Mouse (Mus musculus) heart, embryonic 11.5 days (tissue): Measurements from ENCODE around the gene Bpifb9a. TPM values are rescaled to one million over a fixed set of nuclear protein-coding genes. Genes with fewer than 3 reads are reported as not detected.
A peak's percentile ranks its signal among the peaks of the same experiment; 100 is the strongest.
"Not testable (repeated sequence)": the region's sequence is repeated elsewhere in the genome, so short reads cannot be mapped to it uniquely, and the experiment has no call there.

Experiments used
- ATAC-seq: fragments of 200-750 bp; cut with Nextera tagmentation; replicated peaks from 2 replicates; pipeline ENCODE4 v1.8.0; 2017; ENCODE audit warnings: moderate library complexity; ENCODE audit not compliant: insufficient number of reproducible peaks, low FRiP score, low TSS enrichment
- H3K27ac ChIP-seq: fragments of 300-500 bp; sonication (generic); 2 replicates; pipeline ENCODE4 v1.5.1; 2014; ENCODE audit warnings: mild to moderate bottlenecking, low read depth, low read length
- H3K27me3 ChIP-seq: fragments of 300-500 bp; sonication (generic); 2 replicates; pipeline ENCODE4 v1.6.1; 2014; ENCODE audit warnings: mild to moderate bottlenecking, low read length, mixed read lengths; ENCODE audit not compliant: control insufficient read depth, insufficient read depth
- H3K36me3 ChIP-seq: fragments of 300-500 bp; sonication (generic); 2 replicates; pipeline ENCODE4 v1.6.1; 2014; ENCODE audit warnings: mild to moderate bottlenecking, low read length, moderate library complexity, mixed read lengths; ENCODE audit not compliant: control insufficient read depth, insufficient read depth
- H3K4me1 ChIP-seq: fragments of 300-500 bp; sonication (generic); 2 replicates; pipeline ENCODE4 v1.6.1; 2014; ENCODE audit warnings: low read length; ENCODE audit not compliant: control insufficient read depth, insufficient read depth
- H3K4me2 ChIP-seq: fragments of 300-500 bp; sonication (generic); 2 replicates; pipeline ENCODE4 v1.6.1; 2014; ENCODE audit warnings: mild to moderate bottlenecking, moderate library complexity
- H3K4me3 ChIP-seq: fragments of 300-500 bp; sonication (generic); 2 replicates; pipeline ENCODE4 v1.5.1; 2014; ENCODE audit warnings: low read depth, low read length
- H3K9ac ChIP-seq: fragments of 300-500 bp; sonication (generic); 2 replicates; pipeline ENCODE4 v1.6.1; 2014; ENCODE audit warnings: mild to moderate bottlenecking, low read depth, low read length, moderate library complexity
- H3K9me3 ChIP-seq: fragments of 300-500 bp; sonication (generic); replicated peaks from 2 replicates; pipeline ENCODE4 v1.6.1; 2016; ENCODE audit warnings: low read length; ENCODE audit not compliant: control insufficient read depth
- WGBS: fragments of 180-500 bp; shearing (Covaris S2); extraction: QIAGEN DNeasy Blood & Tissue Kit; methylation state at CpG from one replicate; pipeline ENCODE4 v1.1.7; 2014; ENCODE audit not compliant: insufficient replicate concordance; 5-methylcytosine and 5-hydroxymethylcytosine counted together
- polyA plus RNA-seq: library from polyadenylated mRNA; unstranded; fragments of >200 nt; fragmentation: Nextera tagmentation; extraction: Ambion mirVana; gene quantifications from 2 replicates; pipeline ENCODE4 v1.2.1, GENCODE M21; 2014

The Bpifb9a gene
- polyA plus RNA-seq, 1 experiment from 2014 or later: not detected

- not testable (repeated sequence) for H3K27me3 ChIP-seq, H3K4me2 ChIP-seq, H3K4me1 ChIP-seq, H3K36me3 ChIP-seq, H3K27ac ChIP-seq, ATAC-seq, H3K9me3 ChIP-seq, H3K9ac ChIP-seq, H3K4me3 ChIP-seq
- WGBS: 81% methylated on average over 3 of the region's 3 CpGs
These were observed 34.2 kb downstream of the Bpifb9a start for GRCm38 (mm10) chr2:154291866-154292265.

- Histone ChIP-seq H3K9ac (no peak overlapping the region), H3K4me3 (no peak overlapping the region), H3K27ac (no peak overlapping the region), H3K9me3 (no peaks in the 10 kb centered on the region), H3K4me2 (no peak overlapping the region), H3K36me3 (no peaks in the 10 kb centered on the region), H3K27me3 (no peaks in the 10 kb centered on the region), H3K4me1 (no peaks in the 10 kb centered on the region)
- no peak for ATAC-seq
- WGBS: 81% methylated on average over 1 of the region's 1 CpGs
These were observed 35.2 kb downstream of the Bpifb9a start for GRCm38 (mm10) chr2:154292833-154293232.

GRCm38 (mm10) chr2:154294746-154295145, 37.1 kb downstream of the Bpifb9a start:
- H3K4me1 ChIP-seq, H3K27ac ChIP-seq, H3K36me3 ChIP-seq, H3K9me3 ChIP-seq, ATAC-seq, H3K4me3 ChIP-seq, H3K9ac ChIP-seq, H3K27me3 ChIP-seq: not testable (repeated sequence)
- H3K4me2 ChIP-seq: peak overlapping the region; percentile 24; the same call in 1 of the 2 replicates
- WGBS: 5% methylated on average over 10 of the region's 10 CpGs

GRCm38 (mm10) chr2:154300496-154300895, 42.8 kb downstream of the Bpifb9a start:
- 17% methylated on average over 1 of the region's 1 CpGs for WGBS
- Histone ChIP-seq H3K9me3 (no peaks in the 10 kb centered on the region), H3K4me1 (0 out of 2 replicates have a peak, but pooled peaks cover 2% of the 10 kb centered on the region), H3K4me3 (no peak overlapping the region), H3K4me2 (no peak overlapping the region), H3K27me3 (no peaks in the 10 kb centered on the region), H3K36me3 (no peaks in the 10 kb centered on the region), H3K27ac (no peak overlapping the region), H3K9ac (no peak overlapping the region)
- no peak; the same call in 1 of the 2 replicates for ATAC-seq

GRCm38 (mm10) chr2:154301763-154302162, 44.1 kb downstream of the Bpifb9a start:
- Histone ChIP-seq H3K36me3 (no peaks in the 10 kb centered on the region), H3K27me3 (no peaks in the 10 kb centered on the region), H3K4me3 (no peak overlapping the region), H3K4me2 (no peak overlapping the region), H3K4me1 (0 out of 2 replicates have a peak, but pooled peaks cover 2% of the 10 kb centered on the region), H3K9me3 (no peaks in the 10 kb centered on the region), H3K27ac (no peak overlapping the region), H3K9ac (no peak overlapping the region)
- WGBS: 77% methylated on average over 3 of the region's 3 CpGs
- ATAC-seq: no peak

DNA sequence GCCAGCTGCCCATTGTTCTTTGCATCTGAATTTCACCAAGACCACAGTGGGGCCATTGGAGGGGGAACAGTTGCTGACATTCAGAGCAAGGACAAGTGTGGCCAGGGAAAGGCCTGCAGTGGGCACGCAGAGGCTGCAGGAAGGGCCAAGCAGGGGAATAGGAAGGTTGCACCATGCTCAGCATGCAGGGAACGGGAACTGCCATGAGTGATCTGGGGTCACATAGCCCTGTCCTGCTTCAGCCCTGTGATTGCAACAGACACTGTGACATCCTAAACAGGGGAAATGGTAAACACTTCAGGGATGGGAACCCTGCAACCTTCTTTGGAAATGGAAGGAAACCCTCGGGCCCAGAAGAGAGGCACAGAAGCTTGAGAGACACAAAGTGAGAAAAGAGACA, 47.0 kb downstream of the Bpifb9a start:
- not testable (repeated sequence) for H3K9ac ChIP-seq, H3K27ac ChIP-seq, H3K4me3 ChIP-seq, H3K4me1 ChIP-seq, H3K9me3 ChIP-seq, H3K36me3 ChIP-seq, H3K27me3 ChIP-seq, H3K4me2 ChIP-seq, ATAC-seq
- WGBS: 88% methylated on average over 1 of the region's 3 CpGs

DNA sequence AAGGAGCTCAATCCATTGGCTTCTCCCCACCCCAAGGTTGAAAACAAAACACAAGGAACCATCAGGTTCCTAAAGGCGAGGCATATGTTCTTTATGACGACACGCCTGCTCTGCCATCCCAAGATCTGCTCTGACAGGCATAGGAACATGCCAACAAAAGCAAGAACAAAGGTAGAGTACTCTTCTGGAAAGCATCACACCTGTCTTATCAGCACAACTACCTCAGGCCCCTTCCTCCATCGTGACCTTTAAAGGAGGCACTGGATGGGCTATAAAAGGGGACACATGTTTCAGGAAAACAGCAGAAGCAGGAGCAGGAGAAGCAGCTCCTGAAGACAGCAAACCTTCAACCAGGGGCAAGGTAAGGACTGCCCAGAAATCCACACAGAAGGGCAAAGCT, 49.3 kb downstream of the Bpifb9a start, which contains the start of gene Bpifb9b:
Gene Bpifb9b (plus strand): TSS at position 301 of the 400 bp plus-strand sequence.
- not testable (repeated sequence) for H3K4me2 ChIP-seq, H3K4me1 ChIP-seq, H3K27ac ChIP-seq, H3K9me3 ChIP-seq, H3K27me3 ChIP-seq, H3K4me3 ChIP-seq, ATAC-seq, H3K9ac ChIP-seq, H3K36me3 ChIP-seq
- WGBS: 75% methylated on average over 4 of the region's 4 CpGs

- not testable (repeated sequence) for H3K9ac ChIP-seq, H3K4me2 ChIP-seq, H3K27me3 ChIP-seq, H3K36me3 ChIP-seq, H3K9me3 ChIP-seq, H3K27ac ChIP-seq, H3K4me1 ChIP-seq, H3K4me3 ChIP-seq, ATAC-seq
- 70% methylated on average over 5 of the region's 5 CpGs for WGBS
These were observed 56.1 kb downstream of the Bpifb9a start for GRCm38 (mm10) chr2:154313771-154314170.
